Mouse (Mus musculus): Measurements from ENCODE around the gene Pde5a. TPM values are rescaled to one million over a fixed set of nuclear protein-coding genes. Genes with fewer than 3 reads are reported as not detected.

The Pde5a gene
- total RNA-seq, 1 experiment = 1.6 TPM

DNA sequence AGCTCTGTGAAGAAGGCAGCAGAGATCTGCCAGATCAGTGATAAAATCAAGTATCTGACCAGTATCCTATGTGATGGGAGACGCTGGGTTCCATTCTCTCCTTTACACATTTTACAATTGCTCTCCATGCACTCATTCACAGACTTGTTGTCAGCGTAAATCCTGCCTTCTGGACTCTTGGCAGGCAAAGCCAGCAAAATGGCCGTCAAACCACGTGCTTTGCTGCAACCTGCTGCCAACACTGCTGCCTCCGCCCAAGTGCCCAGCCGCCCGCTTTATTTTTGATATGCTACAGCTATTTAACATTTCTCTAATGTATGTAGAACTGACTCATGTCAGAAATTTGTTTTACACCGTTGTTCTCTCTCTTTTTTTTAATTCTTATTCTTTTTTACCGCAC lies 59.6 kb downstream of the Pde5a start:
- no peak for TF ChIP-seq ZC3H11A (IDR thresholded peaks at IDR 0.05; ENCODE audit: borderline replicate concordance, low read depth, low read length)
- no peak for TF ChIP-seq ZNF384 (IDR thresholded peaks at IDR 0.05; ENCODE audit: low read depth, low read length)
- TF ChIP-seq CHD2 (IDR thresholded peaks at IDR 0.05; ENCODE audit: low read depth, low read length) = no peak
- no peak for TF ChIP-seq MAFK (IDR thresholded peaks at IDR 0.05; ENCODE audit: insufficient read depth, low read depth, low read length)
- no peak for TF ChIP-seq HCFC1 (IDR thresholded peaks at IDR 0.05; ENCODE audit: borderline replicate concordance, insufficient read depth, low read length)
- Histone ChIP-seq H3K4me1 (ENCODE audit: control insufficient read depth in 2 of 2, insufficient read depth in 2 of 2, low read length in 2 of 2, poor library complexity in 1 of 2) (no peaks in the 10 kb centered on the region), H3K9me3 (ENCODE audit: control insufficient read depth, insufficient read depth, low read depth, low read length) (no peaks in the 10 kb centered on the region), H3K9ac (ENCODE audit: insufficient read depth, low read depth, low read length, poor library complexity, severe bottlenecking) (no peak overlapping the region), H3K4me3 (ENCODE audit: insufficient read depth in 1 of 2, low read depth in 1 of 2, low read length in 2 of 2, poor library complexity in 1 of 2, severe bottlenecking in 1 of 2) (no peak overlapping the region), H3K27ac (ENCODE audit: insufficient read depth, low read depth, low read length, poor library complexity, severe bottlenecking) (no peak overlapping the region), H3K36me3 (ENCODE audit: control insufficient read depth, insufficient read depth, low read length, poor library complexity, severe bottlenecking) (no peaks in the 10 kb centered on the region)
- in situ Hi-C loops (cut with MboI; ENCODE audit: low sequenced_read_pairs in 2 of 2, unreplicated experiment in 2 of 2) = loop anchor here in 1 of 2 experiments (10.0 kb wide), 1 partner anchor 144 kb away; no protein-coding TSS in a partner anchor
- no peak for DNase-seq (ENCODE audit: low read depth, low spot score)

DNA sequence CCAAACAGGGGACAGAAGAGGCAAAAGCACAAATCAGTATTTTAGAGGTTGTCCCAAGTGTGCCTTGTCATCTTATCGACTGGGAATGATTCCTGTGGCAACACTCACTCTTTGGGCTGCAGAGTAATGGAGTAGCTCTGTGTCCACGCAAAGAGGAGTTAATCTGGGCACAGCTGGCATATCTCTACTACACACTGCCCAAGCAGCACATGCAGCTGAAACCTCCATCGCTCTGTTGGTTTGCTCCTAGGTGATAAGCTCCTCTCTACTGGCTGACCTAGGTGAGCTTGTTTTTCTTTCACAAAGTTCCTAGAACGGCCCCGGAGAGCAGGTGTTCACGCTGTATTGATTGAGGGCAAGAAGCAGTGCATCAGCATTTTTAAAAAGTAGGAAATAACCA lies 60.8 kb downstream of the Pde5a start:
- in situ Hi-C loops (cut with MboI; ENCODE audit: low sequenced_read_pairs in 2 of 2, unreplicated experiment in 2 of 2) = loop anchor here in 1 of 2 experiments (10.0 kb wide), 1 partner anchor 145 kb away; no protein-coding TSS in a partner anchor

DNA sequence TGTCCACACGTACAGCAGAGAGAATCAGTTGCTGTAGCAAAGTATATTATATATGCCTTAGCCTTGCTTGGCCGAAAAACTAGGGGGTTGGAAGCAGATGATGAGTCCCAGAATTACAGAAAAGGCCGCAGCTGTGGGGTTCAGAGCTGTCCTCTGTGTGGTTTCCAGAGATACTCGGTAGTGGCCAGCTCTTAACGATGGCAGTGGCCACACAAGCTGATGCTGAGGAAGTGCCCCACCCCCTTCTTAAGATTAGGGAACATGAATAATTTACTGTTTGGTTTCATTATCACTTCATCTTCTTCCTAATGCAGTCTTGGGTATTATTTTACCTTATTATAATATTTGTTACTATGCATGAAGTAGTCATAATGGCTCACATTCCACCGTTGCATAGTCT lies 71.3 kb downstream of the Pde5a start:
- no peaks in the 10 kb centered on the region for H3K9me3 ChIP-seq (ENCODE audit: control insufficient read depth, insufficient read depth, low read depth, low read length)
- in situ Hi-C loops (cut with MboI; ENCODE audit: low sequenced_read_pairs in 2 of 2, unreplicated experiment in 2 of 2) = no loop called here
- H3K4me1 ChIP-seq (ENCODE audit: control insufficient read depth in 2 of 2, insufficient read depth in 2 of 2, low read length in 2 of 2, poor library complexity in 1 of 2) = no peaks in the 10 kb centered on the region
- TF ChIP-seq ZNF384 (IDR thresholded peaks at IDR 0.05; ENCODE audit: low read depth, low read length) = no peak
- no peak for TF ChIP-seq HCFC1 (IDR thresholded peaks at IDR 0.05; ENCODE audit: borderline replicate concordance, insufficient read depth, low read length)
- no peak for TF ChIP-seq MAFK (IDR thresholded peaks at IDR 0.05; ENCODE audit: insufficient read depth, low read depth, low read length)
- H3K36me3 ChIP-seq (ENCODE audit: control insufficient read depth, insufficient read depth, low read length, poor library complexity, severe bottlenecking) = no peaks in the 10 kb centered on the region
- H3K4me3 ChIP-seq (ENCODE audit: insufficient read depth in 1 of 2, low read depth in 1 of 2, low read length in 2 of 2, poor library complexity in 1 of 2, severe bottlenecking in 1 of 2) = no peak overlapping the region
- H3K9ac ChIP-seq (ENCODE audit: insufficient read depth, low read depth, low read length, poor library complexity, severe bottlenecking) = no peak overlapping the region
- no peak for DNase-seq (ENCODE audit: low read depth, low spot score)
- H3K27ac ChIP-seq (ENCODE audit: insufficient read depth, low read depth, low read length, poor library complexity, severe bottlenecking) = no peak overlapping the region

More for the DNA sequence above, 60.8 kb downstream of the Pde5a start:
- no peak for TF ChIP-seq HCFC1 (IDR thresholded peaks at IDR 0.05; ENCODE audit: borderline replicate concordance, insufficient read depth, low read length)
- TF ChIP-seq ZC3H11A (IDR thresholded peaks at IDR 0.05; ENCODE audit: borderline replicate concordance, low read depth, low read length) = no peak
- no peak for TF ChIP-seq MAFK (IDR thresholded peaks at IDR 0.05; ENCODE audit: insufficient read depth, low read depth, low read length)
- TF ChIP-seq ZNF384 (IDR thresholded peaks at IDR 0.05; ENCODE audit: low read depth, low read length) = no peak
- TF ChIP-seq CHD2 (IDR thresholded peaks at IDR 0.05; ENCODE audit: low read depth, low read length) = no peak
- Histone ChIP-seq H3K27ac (ENCODE audit: insufficient read depth, low read depth, low read length, poor library complexity, severe bottlenecking) (no peak overlapping the region), H3K4me3 (ENCODE audit: insufficient read depth in 1 of 2, low read depth in 1 of 2, low read length in 2 of 2, poor library complexity in 1 of 2, severe bottlenecking in 1 of 2) (no peak overlapping the region), H3K9ac (ENCODE audit: insufficient read depth, low read depth, low read length, poor library complexity, severe bottlenecking) (no peak overlapping the region), H3K9me3 (ENCODE audit: control insufficient read depth, insufficient read depth, low read depth, low read length) (no peaks in the 10 kb centered on the region), H3K4me1 (ENCODE audit: control insufficient read depth in 2 of 2, insufficient read depth in 2 of 2, low read length in 2 of 2, poor library complexity in 1 of 2) (no peaks in the 10 kb centered on the region), H3K36me3 (ENCODE audit: control insufficient read depth, insufficient read depth, low read length, poor library complexity, severe bottlenecking) (no peaks in the 10 kb centered on the region)
- DNase-seq (ENCODE audit: low read depth, low spot score) = no peak

DNA sequence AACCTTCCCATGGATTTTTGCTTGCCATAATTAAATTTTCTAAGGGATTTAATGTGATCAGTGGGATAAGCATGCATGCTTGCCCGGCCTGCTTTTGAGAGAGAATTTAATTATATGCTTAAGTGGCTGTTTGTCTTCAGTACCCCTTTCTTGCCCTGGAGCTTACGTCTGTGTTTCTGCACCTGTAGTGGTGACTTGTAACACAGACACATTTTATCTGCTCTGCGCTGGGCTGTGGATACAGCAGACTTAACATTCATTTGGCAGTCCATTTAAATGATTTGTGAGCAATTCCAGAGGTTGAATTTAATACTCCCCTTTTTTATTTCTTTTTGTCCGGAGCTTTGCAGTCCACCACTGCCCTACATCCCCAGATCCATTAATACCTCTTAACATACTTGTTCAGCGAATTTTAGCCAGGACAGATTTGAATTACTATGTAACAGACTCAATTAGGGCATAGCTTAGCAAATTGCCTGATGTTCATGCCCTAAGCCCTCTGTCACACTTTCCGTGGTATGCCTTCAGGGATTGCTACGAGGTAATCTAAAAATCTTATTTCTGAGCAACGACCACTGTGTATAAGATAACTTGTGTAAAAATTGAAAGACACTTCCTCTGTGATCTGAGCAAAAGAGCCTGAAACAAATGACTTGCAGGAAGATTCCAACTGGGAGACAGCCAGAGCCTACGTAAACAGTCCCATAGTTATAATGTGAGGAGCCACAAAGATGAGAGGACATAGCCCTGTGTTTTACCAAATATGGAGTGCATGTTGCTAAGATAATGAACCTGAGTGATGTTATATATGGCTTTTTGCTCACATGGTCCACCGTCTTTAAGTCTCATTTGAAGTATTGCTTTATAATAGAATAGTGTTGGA lies 72.0 kb downstream of the Pde5a start:
- in situ Hi-C loops (cut with MboI; ENCODE audit: low sequenced_read_pairs in 2 of 2, unreplicated experiment in 2 of 2) = no loop called here
- Histone ChIP-seq H3K36me3 (ENCODE audit: control insufficient read depth, insufficient read depth, low read length, poor library complexity, severe bottlenecking) (no peaks in the 10 kb centered on the region), H3K4me1 (ENCODE audit: control insufficient read depth in 2 of 2, insufficient read depth in 2 of 2, low read length in 2 of 2, poor library complexity in 1 of 2) (no peaks in the 10 kb centered on the region), H3K27ac (ENCODE audit: insufficient read depth, low read depth, low read length, poor library complexity, severe bottlenecking) (no peak overlapping the region), H3K4me3 (ENCODE audit: insufficient read depth in 1 of 2, low read depth in 1 of 2, low read length in 2 of 2, poor library complexity in 1 of 2, severe bottlenecking in 1 of 2) (no peak overlapping the region), H3K9ac (ENCODE audit: insufficient read depth, low read depth, low read length, poor library complexity, severe bottlenecking) (no peak overlapping the region), H3K9me3 (ENCODE audit: control insufficient read depth, insufficient read depth, low read depth, low read length) (no peaks in the 10 kb centered on the region)
- DNase-seq (ENCODE audit: low read depth, low spot score) = no peak
- TF ChIP-seq ZNF384 (IDR thresholded peaks at IDR 0.05; ENCODE audit: low read depth, low read length) = no peak
- no peak for TF ChIP-seq MAFK (IDR thresholded peaks at IDR 0.05; ENCODE audit: insufficient read depth, low read depth, low read length)
- TF ChIP-seq ZC3H11A (IDR thresholded peaks at IDR 0.05; ENCODE audit: borderline replicate concordance, low read depth, low read length) = no peak
- TF ChIP-seq HCFC1 (IDR thresholded peaks at IDR 0.05; ENCODE audit: borderline replicate concordance, insufficient read depth, low read length) = no peak

All from ES-E14 (cell line).